Mouse (Mus musculus): Measurements from ENCODE around the gene Pcdh9.

DNA sequence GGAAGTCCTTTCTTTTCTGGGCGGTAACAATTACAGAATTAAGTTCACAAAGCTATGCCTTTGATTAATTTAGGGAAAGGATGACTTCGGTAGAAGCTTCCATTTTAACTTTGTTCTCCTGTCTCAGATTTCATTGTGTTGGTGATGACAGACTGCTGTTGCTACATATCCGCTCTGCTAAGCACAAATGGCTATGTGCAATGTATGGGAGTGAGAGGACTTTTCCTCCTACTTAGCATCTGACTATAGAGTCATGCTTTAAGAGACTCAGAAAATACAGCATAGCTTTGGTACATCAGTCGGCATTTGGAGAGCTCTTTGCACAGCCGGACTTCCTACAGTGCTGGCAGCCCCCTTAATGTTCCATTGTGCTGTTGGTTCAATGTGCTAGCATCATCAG, 818.1 kb downstream of the Pcdh9 start:
- TF ChIP-seq CTCF (IDR thresholded peaks at IDR 0.05) (no peak), POLR2A (IDR thresholded peaks at IDR 0.05; ENCODE audit: insufficient read depth, low read depth, low read length) (no peak), EP300 (IDR thresholded peaks at IDR 0.05; ENCODE audit: insufficient read depth, low read depth, low read length) (no peak)

Data from heart, adult 2 months (tissue).